Mouse (Mus musculus) cortical plate, adult 2 months (tissue): ENCODE results near the gene Cd59a. TPM values are rescaled to one million over a fixed set of nuclear protein-coding genes. Genes with fewer than 3 reads are reported as not detected.

Experiments used
- H3K27ac ChIP-seq: fragments of 200-500 bp; 2 replicates; pipeline ENCODE4 v1.5.1; 2012; ENCODE audit warnings: low read length, control low read depth, inconsistent platforms; ENCODE audit not compliant: insufficient read depth
- H3K4me1 ChIP-seq: fragments of 200-500 bp; 2 replicates; pipeline ENCODE4 v1.6.1; 2011; ENCODE audit warnings: low read length; ENCODE audit not compliant: control insufficient read depth, insufficient read depth
- H3K4me3 ChIP-seq: fragments of 200-500 bp; 2 replicates; pipeline ENCODE4 v1.5.1; 2011; ENCODE audit warnings: mild to moderate bottlenecking, low read length, control low read depth; ENCODE audit not compliant: insufficient read depth
- CTCF ChIP-seq: fragments of 200-500 bp; IDR thresholded peaks from 2 replicates; pipeline ENCODE4 v1.5.1; 2011; ENCODE audit warnings: mild to moderate bottlenecking, control low read depth, low read length; ENCODE audit not compliant: insufficient read depth; ENCODE audit errors: extremely low read depth
- POLR2A ChIP-seq: fragments of 200-500 bp; IDR thresholded peaks from 2 replicates; pipeline ENCODE4 v1.6.1; 2011; ENCODE audit warnings: mild to moderate bottlenecking, low read length, control low read depth; ENCODE audit not compliant: insufficient read depth; ENCODE audit errors: extremely low read depth
- polyA plus RNA-seq: library from polyadenylated mRNA; depleted of rRNA; stranded (reverse); fragments of >200 nt; gene quantifications from 2 replicates; pipeline ENCODE4 v1.2.3, GENCODE M21; 2012; rRNA removed

Cd59a gene
- polyA plus RNA-seq, 1 experiment, result 14.9 TPM

GRCm38 (mm10) chr2:104163978-104164487 lies 68.4 kb downstream of the Cd59a start:
- H3K4me3 ChIP-seq, result no peak overlapping the region
- no peak for TF ChIP-seq POLR2A
- TF ChIP-seq CTCF, result no peak

More at GRCm38 (mm10) chr2:104163978-104164487, 68.4 kb downstream of the Cd59a start:
- H3K4me1 ChIP-seq, result 0 out of 2 replicates have a peak, but pooled peaks cover 1% of the 10 kb centered on the region
- no peak overlapping the region for H3K27ac ChIP-seq

Other genes starting within 250 kb of the Cd59a start
- 22.7 and 29.2 TPM in 2 replicates for gene Lmo2, start 137.8 kb upstream of the Cd59a start, polyA plus RNA-seq
- 55.0 and 55.4 TPM in 2 replicates for gene Fbxo3, start 68.1 kb upstream of the Cd59a start, polyA plus RNA-seq
- gene 4931422A03Rik, start 67.4 kb upstream of the Cd59a start, polyA plus RNA-seq, result not detected in 2 replicates
- gene Gm10912, start 30.0 kb upstream of the Cd59a start, polyA plus RNA-seq, result 0.42 and 0.48 TPM in 2 replicates
- not detected in 2 replicates for gene Gm10799, start 27.3 kb upstream of the Cd59a start, polyA plus RNA-seq
- gene Cd59b, start 26.0 kb upstream of the Cd59a start, polyA plus RNA-seq, result 5.9 and 7.6 TPM in 2 replicates
- 0.19 TPM in 1 of 2 replicates, not detected in the other for gene A930018P22Rik, start 27.0 kb downstream of the Cd59a start, polyA plus RNA-seq